Mouse (Mus musculus): ENCODE measurements around the gene P4ha2. TPM values are rescaled to one million over a fixed set of nuclear protein-coding genes. Genes with fewer than 3 reads are reported as not detected.
A peak's percentile ranks its signal among the peaks of the same experiment; 100 is the strongest.

P4ha2 gene
- polyA plus RNA-seq, 1 experiment = 23.4 TPM

- H3K36me3 ChIP-seq (ENCODE audit: control insufficient read depth, insufficient read depth, low read length) = no peaks in the 10 kb centered on the region
- 86% methylated on average over 3 of the region's 3 CpGs for WGBS
- H3K4me1 ChIP-seq (ENCODE audit: control insufficient read depth, insufficient read depth, low read length) = peaks cover 21% of the 10 kb centered on the region
- no peak for TF ChIP-seq POLR2A (IDR thresholded peaks at IDR 0.05; ENCODE audit: low read depth, low read length)
- no peak for TF ChIP-seq CTCF (conservative IDR thresholded peaks at IDR 0.05; ENCODE audit: insufficient read depth, insufficient read length, low read depth, low read length)
- H3K27me3 ChIP-seq (replicated peaks; ENCODE audit: control insufficient read depth, insufficient read depth, low read length) = no peaks in the 10 kb centered on the region
- no peak for DNase-seq
- peak overlapping the region; percentile 2; the same call in 1 of the 2 replicates for H3K27ac ChIP-seq (ENCODE audit: insufficient read depth, low read depth, low read length)
- no peak overlapping the region for H3K4me3 ChIP-seq (ENCODE audit: insufficient read depth, low read depth, low read length)
Measured at GRCm38 (mm10) chr11:54108131-54108530, 8.2 kb downstream of the P4ha2 start.

- H3K36me3 ChIP-seq (ENCODE audit: control insufficient read depth, insufficient read depth, low read length) = no peaks in the 10 kb centered on the region
- H3K27me3 ChIP-seq (replicated peaks; ENCODE audit: control insufficient read depth, insufficient read depth, low read length) = no peaks in the 10 kb centered on the region
- 39% methylated on average over 5 of the region's 5 CpGs for WGBS
- peaks cover 25% of the 10 kb centered on the region for H3K4me1 ChIP-seq (ENCODE audit: control insufficient read depth, insufficient read depth, low read length)
- H3K4me3 ChIP-seq (ENCODE audit: insufficient read depth, low read depth, low read length) = no peak overlapping the region
- TF ChIP-seq POLR2A (IDR thresholded peaks at IDR 0.05; ENCODE audit: low read depth, low read length) = no peak
- no peak for TF ChIP-seq CTCF (conservative IDR thresholded peaks at IDR 0.05; ENCODE audit: insufficient read depth, insufficient read length, low read depth, low read length)
- peak; percentile 74 for DNase-seq
- H3K27ac ChIP-seq (ENCODE audit: insufficient read depth, low read depth, low read length) = peak overlapping the region; percentile 41; the same call in 1 of the 2 replicates
Measured at GRCm38 (mm10) chr11:54108894-54109293, 9.0 kb downstream of the P4ha2 start.

- DNase-seq = no peak
- Histone ChIP-seq H3K27ac (ENCODE audit: insufficient read depth, low read depth, low read length) (no peak overlapping the region), H3K4me1 (ENCODE audit: control insufficient read depth, insufficient read depth, low read length) (peaks cover 25% of the 10 kb centered on the region), H3K27me3 (replicated peaks; ENCODE audit: control insufficient read depth, insufficient read depth, low read length) (no peaks in the 10 kb centered on the region), H3K36me3 (ENCODE audit: control insufficient read depth, insufficient read depth, low read length) (no peaks in the 10 kb centered on the region), H3K4me3 (ENCODE audit: insufficient read depth, low read depth, low read length) (no peak overlapping the region)
- TF ChIP-seq CTCF (conservative IDR thresholded peaks at IDR 0.05; ENCODE audit: insufficient read depth, insufficient read length, low read depth, low read length) = no peak
- no peak for TF ChIP-seq POLR2A (IDR thresholded peaks at IDR 0.05; ENCODE audit: low read depth, low read length)
- 78% methylated on average over 7 of the region's 7 CpGs for WGBS
Measured at GRCm38 (mm10) chr11:54111291-54111690, 11.4 kb downstream of the P4ha2 start.

GRCm38 (mm10) chr11:54111976-54112741 is 12.3 kb downstream of the P4ha2 start:
- peak; percentile 93 for DNase-seq
- TF ChIP-seq CTCF (conservative IDR thresholded peaks at IDR 0.05; ENCODE audit: insufficient read depth, insufficient read length, low read depth, low read length) (no peak), POLR2A (IDR thresholded peaks at IDR 0.05; ENCODE audit: low read depth, low read length) (no peak)
- Histone ChIP-seq H3K27me3 (replicated peaks; ENCODE audit: control insufficient read depth, insufficient read depth, low read length) (no peaks in the 10 kb centered on the region), H3K4me3 (ENCODE audit: insufficient read depth, low read depth, low read length) (no peak overlapping the region), H3K36me3 (ENCODE audit: control insufficient read depth, insufficient read depth, low read length) (no peaks in the 10 kb centered on the region), H3K27ac (ENCODE audit: insufficient read depth, low read depth, low read length) (peak overlapping the region; percentile 79), H3K4me1 (ENCODE audit: control insufficient read depth, insufficient read depth, low read length) (peaks cover 25% of the 10 kb centered on the region)
- 57% methylated on average over 21 of the region's 21 CpGs for WGBS

GRCm38 (mm10) chr11:54112920-54113319 is 13.0 kb downstream of the P4ha2 start:
- Histone ChIP-seq H3K27ac (ENCODE audit: insufficient read depth, low read depth, low read length) (peak overlapping the region; percentile 79), H3K36me3 (ENCODE audit: control insufficient read depth, insufficient read depth, low read length) (no peaks in the 10 kb centered on the region), H3K4me1 (ENCODE audit: control insufficient read depth, insufficient read depth, low read length) (peaks cover 25% of the 10 kb centered on the region), H3K27me3 (replicated peaks; ENCODE audit: control insufficient read depth, insufficient read depth, low read length) (no peaks in the 10 kb centered on the region), H3K4me3 (ENCODE audit: insufficient read depth, low read depth, low read length) (peak overlapping the region; percentile 3; the same call in 1 of the 2 replicates)
- WGBS = 0% methylated on average over 10 of the region's 10 CpGs
- TF ChIP-seq POLR2A (IDR thresholded peaks at IDR 0.05; ENCODE audit: low read depth, low read length) (peak; percentile 34), CTCF (conservative IDR thresholded peaks at IDR 0.05; ENCODE audit: insufficient read depth, insufficient read length, low read depth, low read length) (no peak)
- peak; percentile 99 for DNase-seq

GRCm38 (mm10) chr11:54113352-54113751 is 13.5 kb downstream of the P4ha2 start:
- peaks cover 24% of the 10 kb centered on the region for H3K4me1 ChIP-seq (ENCODE audit: control insufficient read depth, insufficient read depth, low read length)
- WGBS = 19% methylated on average over 4 of the region's 4 CpGs
- H3K36me3 ChIP-seq (ENCODE audit: control insufficient read depth, insufficient read depth, low read length) = no peaks in the 10 kb centered on the region
- no peaks in the 10 kb centered on the region for H3K27me3 ChIP-seq (replicated peaks; ENCODE audit: control insufficient read depth, insufficient read depth, low read length)
- TF ChIP-seq POLR2A (IDR thresholded peaks at IDR 0.05; ENCODE audit: low read depth, low read length) = no peak
- no peak for DNase-seq
- peak overlapping the region; percentile 39 for H3K27ac ChIP-seq (ENCODE audit: insufficient read depth, low read depth, low read length)
- peak overlapping the region; percentile 3; the same call in 1 of the 2 replicates for H3K4me3 ChIP-seq (ENCODE audit: insufficient read depth, low read depth, low read length)

GRCm38 (mm10) chr11:54114746-54115145 is 14.9 kb downstream of the P4ha2 start:
- H3K4me3 ChIP-seq (ENCODE audit: insufficient read depth, low read depth, low read length) = no peak overlapping the region
- H3K36me3 ChIP-seq (ENCODE audit: control insufficient read depth, insufficient read depth, low read length) = no peaks in the 10 kb centered on the region
- no peak overlapping the region for H3K27ac ChIP-seq (ENCODE audit: insufficient read depth, low read depth, low read length)
- TF ChIP-seq CTCF (conservative IDR thresholded peaks at IDR 0.05; ENCODE audit: insufficient read depth, insufficient read length, low read depth, low read length) = no peak
- no peak for TF ChIP-seq POLR2A (IDR thresholded peaks at IDR 0.05; ENCODE audit: low read depth, low read length)
- H3K4me1 ChIP-seq (ENCODE audit: control insufficient read depth, insufficient read depth, low read length) = peaks cover 11% of the 10 kb centered on the region
- no peaks in the 10 kb centered on the region for H3K27me3 ChIP-seq (replicated peaks; ENCODE audit: control insufficient read depth, insufficient read depth, low read length)
- DNase-seq = no peak
- WGBS = 92% methylated on average over 3 of the region's 3 CpGs
